Mouse (Mus musculus): ENCODE data around the gene Fndc8. TPM values are rescaled to one million over a fixed set of nuclear protein-coding genes. Genes with fewer than 3 reads are reported as not detected.
A peak's percentile ranks its signal among the peaks of the same experiment; 100 is the strongest.

Gene Fndc8
- total and polyA plus RNA-seq, 3 experiments = 0.08 to 0.36 TPM; not detected in 1

DNA sequence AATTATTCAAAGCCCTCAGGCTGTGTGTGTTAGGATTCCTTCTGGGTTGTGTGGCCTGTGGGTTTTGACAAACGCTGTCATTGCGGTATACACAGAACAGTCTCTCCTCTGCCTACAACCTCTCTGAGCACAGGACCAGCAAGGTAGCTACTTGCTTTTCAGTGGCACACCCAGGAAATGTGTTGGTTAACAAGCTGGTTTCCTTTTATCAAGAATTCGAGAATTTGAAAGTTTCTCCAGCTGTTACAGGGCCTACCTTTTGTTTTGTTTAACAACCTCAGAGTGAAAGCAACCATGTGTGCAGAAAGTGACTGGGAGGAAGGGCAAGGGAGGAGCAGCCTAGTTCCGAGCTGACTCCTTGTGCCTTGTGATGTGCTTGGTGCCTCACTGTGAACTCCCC, 55.5 kb downstream of the Fndc8 start:
- in situ Hi-C loops (cut with MboI; ENCODE audit: low pct_ligation_motif_present, low pct_unique_long_range_greater_than_20kb, low sequenced_read_pairs) (no loop called here), dilution Hi-C loops (cut with MboI; ENCODE audit: extremely low pct_ligation_motif_present, extremely low pct_unique_long_range_greater_than_20kb, low sequenced_read_pairs) (no loop called here)
- Histone ChIP-seq H3K9ac (ENCODE audit: insufficient read depth, low read depth) (no peak overlapping the region), H3K4me2 (ENCODE audit: insufficient read depth, low read depth, poor library complexity, severe bottlenecking) (no peak overlapping the region), H3K27me3 (replicated peaks) (no peaks in the 10 kb centered on the region), H3K9me3 (replicated peaks; ENCODE audit: low read length) (no peaks in the 10 kb centered on the region), H3K79me2 (replicated peaks; ENCODE audit: control insufficient read depth, extremely low read depth, insufficient read depth, poor library complexity, severe bottlenecking) (no peaks in the 10 kb centered on the region), H3K36me3 (replicated peaks in 1 of 2; ENCODE audit: control insufficient read depth in 1 of 2, insufficient read depth in 1 of 2, low read length in 1 of 2) (no peaks in the 10 kb centered on the region), H3K4me3 (replicated peaks in 1 of 3; ENCODE audit: low read depth in 2 of 3, low read length in 2 of 3, poor library complexity in 1 of 3) (no peak overlapping the region), H3K27ac (ENCODE audit: insufficient read depth, low read depth) (no peak overlapping the region), H3K4me1 (ENCODE audit: control insufficient read depth in 1 of 2, insufficient read depth in 2 of 2) (peaks cover 2 to 11% of the 10 kb centered on the region in 2 experiments; a peak in 3 of 4 replicates)
- TF ChIP-seq MAX (IDR thresholded peaks at IDR 0.05; ENCODE audit: low read length) (peak; percentile 30; the same call in 1 of the 2 replicates), JUN (IDR thresholded peaks at IDR 0.05; ENCODE audit: insufficient read depth, low read depth, low read length) (no peak)
- DNase-seq (ENCODE audit: extremely low read depth) = no peak

GRCm38 (mm10) chr11:82949036-82949435, 57.1 kb downstream of the Fndc8 start:
- Histone ChIP-seq H3K36me3 (replicated peaks in 1 of 2; ENCODE audit: control insufficient read depth in 1 of 2, insufficient read depth in 1 of 2, low read length in 1 of 2) (no peaks in the 10 kb centered on the region), H3K27ac (ENCODE audit: insufficient read depth, low read depth) (no peak overlapping the region), H3K4me3 (replicated peaks in 1 of 3; ENCODE audit: low read depth in 2 of 3, low read length in 2 of 3, poor library complexity in 1 of 3) (no peak overlapping the region), H3K4me2 (ENCODE audit: insufficient read depth, low read depth, poor library complexity, severe bottlenecking) (no peak overlapping the region), H3K4me1 (ENCODE audit: control insufficient read depth in 1 of 2, insufficient read depth in 2 of 2) (peaks cover 6 to 21% of the 10 kb centered on the region in 2 experiments), H3K9ac (ENCODE audit: insufficient read depth, low read depth) (no peak overlapping the region), H3K79me2 (replicated peaks; ENCODE audit: control insufficient read depth, extremely low read depth, insufficient read depth, poor library complexity, severe bottlenecking) (no peaks in the 10 kb centered on the region), H3K9me3 (replicated peaks; ENCODE audit: low read length) (no peaks in the 10 kb centered on the region), H3K27me3 (replicated peaks) (no peaks in the 10 kb centered on the region)
- in situ Hi-C loops (cut with MboI; ENCODE audit: low pct_ligation_motif_present, low pct_unique_long_range_greater_than_20kb, low sequenced_read_pairs) (no loop called here), dilution Hi-C loops (cut with MboI; ENCODE audit: extremely low pct_ligation_motif_present, extremely low pct_unique_long_range_greater_than_20kb, low sequenced_read_pairs) (no loop called here)
- no peak for DNase-seq (ENCODE audit: extremely low read depth)
- no peak for TF ChIP-seq TBP (conservative IDR thresholded peaks at IDR 0.05; ENCODE audit: low read depth, low read length)
- TF ChIP-seq ZMIZ1 (IDR thresholded peaks at IDR 0.05; ENCODE audit: low read depth, low read length) = no peak
- no peak for TF ChIP-seq E2F4 (IDR thresholded peaks at IDR 0.05; ENCODE audit: insufficient replicate concordance, low read depth, low read length)
- no peak for TF ChIP-seq JUND (conservative IDR thresholded peaks at IDR 0.05; ENCODE audit: low read depth, low read length)
- TF ChIP-seq SIN3A (IDR thresholded peaks at IDR 0.05; ENCODE audit: low read length) = no peak
- TF ChIP-seq MAFK (IDR thresholded peaks at IDR 0.05; ENCODE audit: insufficient replicate concordance, low read length) = no peak
- TF ChIP-seq EP300 (IDR thresholded peaks at IDR 0.05; ENCODE audit: low read length) = no peak
- no peak for TF ChIP-seq RCOR1 (conservative IDR thresholded peaks at IDR 0.05; ENCODE audit: low read depth, low read length)
- no peak for TF ChIP-seq GABPA (IDR thresholded peaks at IDR 0.05; ENCODE audit: insufficient replicate concordance, low read depth, low read length)
- no peak for TF ChIP-seq MAX (IDR thresholded peaks at IDR 0.05; ENCODE audit: low read length)
- no peak for TF ChIP-seq POLR2A (IDR thresholded peaks at IDR 0.05; ENCODE audit: low read depth, low read length)
- TF ChIP-seq PAX5 (IDR thresholded peaks at IDR 0.05; ENCODE audit: low read length) = no peak

Other genes starting within 250 kb of the Fndc8 start
- gene Cct6b, start 127.8 kb upstream of the Fndc8 start, total RNA-seq (2012; rRNA removed) = 0.25 and 0.64 TPM in 2 replicates
- 0.44 and 0.58 TPM in 2 replicates for gene Cct6b, start 127.8 kb upstream of the Fndc8 start, total RNA-seq (2014; rRNA removed)
- 0.24 and 0.27 TPM in 2 replicates for gene Cct6b, start 127.8 kb upstream of the Fndc8 start, polyA plus RNA-seq (2012; ENCODE audit: insufficient read length, low read depth)
- gene Zfp830, start 127.8 kb upstream of the Fndc8 start, total RNA-seq (2012; rRNA removed) = 32.4 and 39.9 TPM in 2 replicates
- gene Zfp830, start 127.8 kb upstream of the Fndc8 start, total RNA-seq (2014; rRNA removed) = 28.7 and 29.9 TPM in 2 replicates
- 38.7 and 44.2 TPM in 2 replicates for gene Zfp830, start 127.8 kb upstream of the Fndc8 start, polyA plus RNA-seq (2012; ENCODE audit: insufficient read length, low read depth)
- 45.2 and 63.5 TPM in 2 replicates for gene Lig3, start 111.0 kb upstream of the Fndc8 start, total RNA-seq (2012; rRNA removed)
- gene Lig3, start 111.0 kb upstream of the Fndc8 start, total RNA-seq (2014; rRNA removed) = 40.9 and 45.7 TPM in 2 replicates
- 97.4 and 101 TPM in 2 replicates for gene Lig3, start 111.0 kb upstream of the Fndc8 start, polyA plus RNA-seq (2012; ENCODE audit: insufficient read length, low read depth)
- 14.8 and 16.5 TPM in 2 replicates for gene Rffl, start 20.9 kb upstream of the Fndc8 start, total RNA-seq (2012; rRNA removed)
- gene Rffl, start 20.9 kb upstream of the Fndc8 start, total RNA-seq (2014; rRNA removed) = 1.2 and 1.5 TPM in 2 replicates
- gene Rffl, start 20.9 kb upstream of the Fndc8 start, polyA plus RNA-seq (2012; ENCODE audit: insufficient read length, low read depth) = 3.0 TPM in 2 replicates
- 27.2 and 35.5 TPM in 2 replicates for gene Rad51d, start 1.5 kb upstream of the Fndc8 start, total RNA-seq (2012; rRNA removed)
- 15.0 and 15.7 TPM in 2 replicates for gene Rad51d, start 1.5 kb upstream of the Fndc8 start, total RNA-seq (2014; rRNA removed)
- 27.6 and 33.3 TPM in 2 replicates for gene Rad51d, start 1.5 kb upstream of the Fndc8 start, polyA plus RNA-seq (2012; ENCODE audit: insufficient read length, low read depth)
- gene Nle1, start 16.3 kb downstream of the Fndc8 start, total RNA-seq (2012; rRNA removed) = 69.1 and 80.0 TPM in 2 replicates
- 54.4 and 54.9 TPM in 2 replicates for gene Nle1, start 16.3 kb downstream of the Fndc8 start, total RNA-seq (2014; rRNA removed)
- gene Nle1, start 16.3 kb downstream of the Fndc8 start, polyA plus RNA-seq (2012; ENCODE audit: insufficient read length, low read depth) = 107 and 135 TPM in 2 replicates
- gene Unc45b, start 18.4 kb downstream of the Fndc8 start, total RNA-seq (2012; rRNA removed) = 0.08 TPM in 1 of 2 replicates, not detected in the other
- gene Unc45b, start 18.4 kb downstream of the Fndc8 start, total RNA-seq (2014; rRNA removed) = 0.08 TPM in 1 of 2 replicates, not detected in the other
- 0.19 and 0.26 TPM in 2 replicates for gene Unc45b, start 18.4 kb downstream of the Fndc8 start, polyA plus RNA-seq (2012; ENCODE audit: insufficient read length, low read depth)
- gene Slfn5, start 59.2 kb downstream of the Fndc8 start, total RNA-seq (2012; rRNA removed) = 0.17 and 0.67 TPM in 2 replicates
- gene Slfn5, start 59.2 kb downstream of the Fndc8 start, total RNA-seq (2014; rRNA removed) = 0.04 and 0.07 TPM in 2 replicates
- 0.07 and 0.11 TPM in 2 replicates for gene Slfn5, start 59.2 kb downstream of the Fndc8 start, polyA plus RNA-seq (2012; ENCODE audit: insufficient read length, low read depth)
- 6.7 and 8.5 TPM in 2 replicates for gene Slfn9, start 99.7 kb downstream of the Fndc8 start, total RNA-seq (2012; rRNA removed)
- 6.3 and 6.4 TPM in 2 replicates for gene Slfn9, start 99.7 kb downstream of the Fndc8 start, total RNA-seq (2014; rRNA removed)
- gene Slfn9, start 99.7 kb downstream of the Fndc8 start, polyA plus RNA-seq (2012; ENCODE audit: insufficient read length, low read depth) = 11.5 and 12.4 TPM in 2 replicates
- gene Slfn8, start 128.7 kb downstream of the Fndc8 start, total RNA-seq (2012; rRNA removed) = 6.3 and 7.7 TPM in 2 replicates
- gene Slfn8, start 128.7 kb downstream of the Fndc8 start, total RNA-seq (2014; rRNA removed) = 3.3 and 3.4 TPM in 2 replicates
- 3.5 and 4.1 TPM in 2 replicates for gene Slfn8, start 128.7 kb downstream of the Fndc8 start, polyA plus RNA-seq (2012; ENCODE audit: insufficient read length, low read depth)
- gene Slfn2, start 173.0 kb downstream of the Fndc8 start, total RNA-seq (2012; rRNA removed) = 209 and 215 TPM in 2 replicates
- gene Slfn2, start 173.0 kb downstream of the Fndc8 start, total RNA-seq (2014; rRNA removed) = 211 and 241 TPM in 2 replicates
- 112 TPM in 2 replicates for gene Slfn2, start 173.0 kb downstream of the Fndc8 start, polyA plus RNA-seq (2012; ENCODE audit: insufficient read length, low read depth)
- gene Slfn1, start 224.7 kb downstream of the Fndc8 start, total RNA-seq (2012; rRNA removed) = not detected in 2 replicates
- not detected in 2 replicates for gene Slfn1, start 224.7 kb downstream of the Fndc8 start, total RNA-seq (2014; rRNA removed)
- gene Slfn1, start 224.7 kb downstream of the Fndc8 start, polyA plus RNA-seq (2012; ENCODE audit: insufficient read length, low read depth) = not detected in 2 replicates

All from CH12.LX (cell line).